Mouse (Mus musculus) CH12.LX (cell line): ENCODE data around the gene E4f1. TPM values are rescaled to one million over a fixed set of nuclear protein-coding genes. Genes with fewer than 3 reads are reported as not detected.

Experiments used
- DNase-seq: peaks from one replicate; pipeline ENCODE4 v3.0.0-alpha.2; 2013; ENCODE audit errors: extremely low read depth
- H3K27ac ChIP-seq: 2 replicates; pipeline ENCODE4 v1.5.1; 2012; ENCODE audit warnings: low read depth, mild to moderate bottlenecking, control low read depth, moderate library complexity; ENCODE audit not compliant: insufficient read depth
- H3K27me3 ChIP-seq: replicated peaks from 2 replicates; pipeline ENCODE3; 2012; ENCODE audit warnings: inconsistent platforms
- H3K36me3 ChIP-seq, 2 experiments: replicated peaks in 1 of 2; 2 replicates each; pipeline versions ENCODE3 to v1.6.1; 2012; ENCODE audit warnings: inconsistent platforms in 1 of 2, low read length in 1 of 2, mild to moderate bottlenecking in 1 of 2, mixed read lengths in 1 of 2, moderate library complexity in 1 of 2; ENCODE audit not compliant: control insufficient read depth in 1 of 2, insufficient read depth in 1 of 2
- H3K4me1 ChIP-seq, 2 experiments: 2 replicates each; pipeline ENCODE4 v1.6.1; 2012; ENCODE audit warnings: inconsistent platforms in 1 of 2, moderate library complexity in 1 of 2; ENCODE audit not compliant: insufficient read depth in 2 of 2, control insufficient read depth in 1 of 2
- H3K4me2 ChIP-seq: 2 replicates; pipeline ENCODE4 v1.6.1; 2012; ENCODE audit warnings: low read depth, mild to moderate bottlenecking, control low read depth; ENCODE audit not compliant: poor library complexity, insufficient read depth, severe bottlenecking
- H3K4me3 ChIP-seq, 3 experiments: fragments of 150-350 bp in 1 of 3; sonication (generic) in 1 of 3; replicated peaks in 1 of 3; 2 replicates each; pipeline versions ENCODE3 to v1.5.1; 2011 to 2012; ENCODE audit warnings: low read depth in 2 of 3, low read length in 2 of 3, mild to moderate bottlenecking in 2 of 3, moderate library complexity in 2 of 3, control low read depth in 1 of 3, improper control_type of control experiment in 1 of 3, inconsistent platforms in 1 of 3, mixed read lengths in 1 of 3; ENCODE audit not compliant: poor library complexity in 1 of 3
- H3K79me2 ChIP-seq: replicated peaks from 2 replicates; pipeline ENCODE4 v1.6.1; 2012; ENCODE audit warnings: mild to moderate bottlenecking, moderate library complexity; ENCODE audit not compliant: control insufficient read depth, poor library complexity, insufficient read depth, severe bottlenecking; ENCODE audit errors: extremely low read depth
- H3K9ac ChIP-seq: 2 replicates; pipeline ENCODE4 v1.6.1; 2012; ENCODE audit warnings: low read depth, mild to moderate bottlenecking, control low read depth, moderate library complexity; ENCODE audit not compliant: insufficient read depth
- H3K9me3 ChIP-seq: replicated peaks from 2 replicates; pipeline ENCODE3; 2012; ENCODE audit warnings: low read length, inconsistent platforms, mixed read lengths
- CHD1 ChIP-seq: IDR thresholded peaks from 2 replicates; pipeline ENCODE4 v1.6.1; 2012; ENCODE audit warnings: low read depth, low read length, improper control_type of control experiment, inconsistent platforms
- E2F4 ChIP-seq: IDR thresholded peaks from 2 replicates; pipeline ENCODE4 v1.6.1; 2011; ENCODE audit warnings: low read depth, low read length, improper control_type of control experiment; ENCODE audit not compliant: insufficient replicate concordance
- ELF1 ChIP-seq: IDR thresholded peaks from 2 replicates; pipeline ENCODE4 v1.6.1; 2014; ENCODE audit warnings: low read depth, mild to moderate bottlenecking, inconsistent platforms, low read length, improper control_type of control experiment
- ETS1 ChIP-seq: conservative IDR thresholded peaks from 2 replicates; pipeline ENCODE4 v1.6.1; 2012; ENCODE audit warnings: low read depth, mild to moderate bottlenecking, inconsistent platforms, low read length, improper control_type of control experiment, moderate library complexity
- GABPA ChIP-seq: IDR thresholded peaks from 2 replicates; pipeline ENCODE4 v1.6.1; 2012; ENCODE audit warnings: low read depth, low read length, improper control_type of control experiment, inconsistent platforms; ENCODE audit not compliant: insufficient replicate concordance
- IRF4 ChIP-seq: IDR thresholded peaks from 2 replicates; pipeline ENCODE4 v1.6.1; 2014; ENCODE audit warnings: low read depth, mild to moderate bottlenecking, inconsistent platforms, low read length, improper control_type of control experiment
- MAFK ChIP-seq: IDR thresholded peaks from 2 replicates; pipeline ENCODE4 v1.6.1; 2011; ENCODE audit warnings: low read length, improper control_type of control experiment; ENCODE audit not compliant: insufficient replicate concordance
- MAZ ChIP-seq: IDR thresholded peaks from 2 replicates; pipeline ENCODE4 v1.6.1; 2012; ENCODE audit warnings: low read depth, mild to moderate bottlenecking, inconsistent platforms, low read length, improper control_type of control experiment, moderate library complexity
- MXI1 ChIP-seq: IDR thresholded peaks from 2 replicates; pipeline ENCODE4 v1.6.1; 2011; ENCODE audit warnings: mild to moderate bottlenecking, low read depth, low read length, improper control_type of control experiment
- NELFE ChIP-seq: IDR thresholded peaks from 2 replicates; pipeline ENCODE4 v1.6.1; 2011; ENCODE audit warnings: low read depth, low read length, improper control_type of control experiment
- NRF1 ChIP-seq: IDR thresholded peaks from 2 replicates; pipeline ENCODE4 v1.6.1; 2014; ENCODE audit warnings: low read depth, mild to moderate bottlenecking, inconsistent platforms, low read length, improper control_type of control experiment, moderate library complexity
- POLR2A ChIP-seq: IDR thresholded peaks from 2 replicates; pipeline ENCODE4 v1.6.1; 2011; ENCODE audit warnings: low read depth, mild to moderate bottlenecking, improper control_type of control experiment, low read length
- RAD21 ChIP-seq: IDR thresholded peaks from 2 replicates; pipeline ENCODE4 v1.6.1; 2011; ENCODE audit warnings: low read depth, mild to moderate bottlenecking, low read length, improper control_type of control experiment, moderate library complexity
- RCOR1 ChIP-seq: conservative IDR thresholded peaks from 2 replicates; pipeline ENCODE4 v1.6.1; 2012; ENCODE audit warnings: low read depth, mild to moderate bottlenecking, inconsistent platforms, low read length, improper control_type of control experiment
- SMC3 ChIP-seq: IDR thresholded peaks from 2 replicates; pipeline ENCODE4 v1.6.1; 2011; ENCODE audit warnings: low read depth, low read length, improper control_type of control experiment
- TBP ChIP-seq: conservative IDR thresholded peaks from 2 replicates; pipeline ENCODE4 v1.6.1; 2011; ENCODE audit warnings: low read depth, low read length, improper control_type of control experiment
- UBTF ChIP-seq: IDR thresholded peaks from 2 replicates; pipeline ENCODE4 v1.6.1; 2012; ENCODE audit warnings: low read depth, mild to moderate bottlenecking, inconsistent platforms, low read length, improper control_type of control experiment, moderate library complexity
- USF2 ChIP-seq: conservative IDR thresholded peaks from 2 replicates; pipeline ENCODE4 v1.6.1; 2011; ENCODE audit warnings: low read depth, low read length, improper control_type of control experiment
- ZNF384 ChIP-seq: IDR thresholded peaks from 2 replicates; pipeline ENCODE4 v1.6.1; 2012; ENCODE audit warnings: low read depth, low read length, improper control_type of control experiment, inconsistent platforms
- dilution Hi-C: fragments of 300-500 bp; cut with MboI; formaldehyde crosslinking; loops from 2 replicates; pipeline ENCODE4 v1.14.3; 2020; ENCODE audit warnings: low sequenced_read_pairs; ENCODE audit not compliant: extremely low pct_unique_long_range_greater_than_20kb, extremely low pct_ligation_motif_present
- in situ Hi-C: fragments of 300-500 bp; cut with MboI; formaldehyde crosslinking; loops from 3 replicates; pipeline ENCODE4 v1.14.3; 2019; ENCODE audit warnings: low sequenced_read_pairs, low pct_ligation_motif_present, low pct_unique_long_range_greater_than_20kb, mixed read lengths
- polyA plus RNA-seq: library from polyadenylated mRNA; unstranded; fragments of >175 nt; gene quantifications from 2 replicates; pipeline ENCODE4 v1.2.1, GENCODE M21; 2012; ENCODE audit warnings: low read depth; ENCODE audit not compliant: insufficient read length
- total RNA-seq, 2 experiments: library from RNA; depleted of rRNA; stranded (reverse); fragments of 300-350 nt in 1 of 2; fragments of >200 nt in 1 of 2; gene quantifications; 2 replicates each; pipeline ENCODE4 v1.2.3; 2012 to 2014

The E4f1 gene
- total and polyA plus RNA-seq, 3 experiments = 10.2 to 22.7 (median 16.2) TPM

- dilution Hi-C loops = no loop called here
- peaks cover 12 to 28% of the 10 kb centered on the region in 2 experiments; a peak in 3 of 4 replicates for H3K4me1 ChIP-seq
These were observed 4.4 kb upstream of the E4f1 start for GRCm38 (mm10) chr17:24474557-24474956.

GRCm38 (mm10) chr17:24473612-24474275, 3.6 kb upstream of the E4f1 start, which contains the start of gene Bricd5:
Gene Bricd5 (plus strand): TSS chr17:24473884.
- H3K4me2 ChIP-seq = no peak within 1 kb of the TSS
- TF ChIP-seq IRF4 (no peak), USF2 (no peak), POLR2A (peak; percentile 32; the same call in 1 of the 2 replicates), ELF1 (no peak), RCOR1 (no peak), ZNF384 (no peak)
- TF ChIP-seq, all 38 proteins: peak for 1
- DNase-seq = no peak
- H3K4me3 ChIP-seq = no peak within 1 kb of the TSS
- peaks cover 12 to 30% of the 10 kb centered on the region in 2 experiments; a peak in 3 of 4 replicates for H3K4me1 ChIP-seq
- H3K27me3 ChIP-seq = no peaks in the 10 kb centered on the region
- dilution Hi-C loops (no loop called here), in situ Hi-C loops (no loop called here)
- peaks cover 39 to 62% of the 10 kb centered on the region in 2 experiments for H3K36me3 ChIP-seq
- H3K79me2 ChIP-seq = peaks cover 7% of the 10 kb centered on the region; the same call in 1 of the 2 replicates
- no peaks in the 10 kb centered on the region for H3K9me3 ChIP-seq
- H3K27ac ChIP-seq = no peak within 1 kb of the TSS
- no peak within 1 kb of the TSS for H3K9ac ChIP-seq

More at GRCm38 (mm10) chr17:24474557-24474956, 4.4 kb upstream of the E4f1 start:
- no peak for TF ChIP-seq MAFK
- no peak for TF ChIP-seq SMC3
- no peak for TF ChIP-seq NELFE
- TF ChIP-seq CHD1 = no peak
- no peak for TF ChIP-seq NRF1
- no peak for TF ChIP-seq RAD21
- no peak for TF ChIP-seq UBTF
- TF ChIP-seq ETS1 = no peak
- TF ChIP-seq TBP = no peak
- no peak for TF ChIP-seq GABPA
- no peak for TF ChIP-seq MAZ
- TF ChIP-seq MXI1 = no peak
- TF ChIP-seq E2F4 = no peak
- H3K9me3 ChIP-seq = no peaks in the 10 kb centered on the region
- DNase-seq = no peak
- H3K27me3 ChIP-seq = no peaks in the 10 kb centered on the region
- no peak overlapping the region for H3K27ac ChIP-seq
- in situ Hi-C loops = no loop called here
- H3K4me3 ChIP-seq = no peak overlapping the region
- H3K9ac ChIP-seq = no peak overlapping the region
- H3K4me2 ChIP-seq = no peak overlapping the region
- peaks cover 7% of the 10 kb centered on the region; the same call in 1 of the 2 replicates for H3K79me2 ChIP-seq
- H3K36me3 ChIP-seq = peaks cover 39 to 62% of the 10 kb centered on the region in 2 experiments
